Mouse (Mus musculus) limb, embryonic 10.5 days (tissue): ENCODE measurements around the gene Adamts7. TPM values are rescaled to one million over a fixed set of nuclear protein-coding genes. Genes with fewer than 3 reads are reported as not detected.

ENCODE experiments used
- DNase-seq: peaks from one replicate; pipeline ENCODE4 v3.0.0-alpha.2; 2017; ENCODE audit warnings: low spot score
- H3K27ac ChIP-seq: fragments of 300-500 bp; sonication (generic); 2 replicates; pipeline ENCODE4 v1.5.1; 2016; ENCODE audit warnings: mild to moderate bottlenecking
- H3K27me3 ChIP-seq: fragments of 300-500 bp; sonication (generic); 2 replicates; pipeline ENCODE4 v1.6.1; 2016; ENCODE audit warnings: low read depth, mild to moderate bottlenecking; ENCODE audit not compliant: poor library complexity, severe bottlenecking
- H3K36me3 ChIP-seq: fragments of 300-500 bp; sonication (generic); 2 replicates; pipeline ENCODE4 v1.6.1; 2016; ENCODE audit warnings: mild to moderate bottlenecking, moderate library complexity
- H3K4me1 ChIP-seq: fragments of 300-500 bp; sonication (generic); 2 replicates; pipeline ENCODE4 v1.6.1; 2016
- H3K4me3 ChIP-seq: fragments of 300-500 bp; sonication (generic); 2 replicates; pipeline ENCODE4 v1.5.1; 2016; ENCODE audit warnings: mild to moderate bottlenecking, moderate library complexity
- H3K9me3 ChIP-seq: fragments of 300-500 bp; sonication (generic); replicated peaks from 2 replicates; pipeline ENCODE4 v1.6.1; 2016; ENCODE audit warnings: mild to moderate bottlenecking
- WGBS: fragments of 180-500 bp; shearing (Covaris S2); methylation state at CpG from one replicate; pipeline ENCODE4 v1.1.7; 2016; 5-methylcytosine and 5-hydroxymethylcytosine counted together
- polyA plus RNA-seq: library from polyadenylated mRNA; unstranded; fragments of >200 nt; fragmentation: Nextera tagmentation; extraction: Ambion mirVana; gene quantifications from 2 replicates; pipeline ENCODE4 v1.2.1, GENCODE M21; 2016

Gene Adamts7
- 8.5 and 15.4 TPM in 2 replicates for polyA plus RNA-seq

DNA sequence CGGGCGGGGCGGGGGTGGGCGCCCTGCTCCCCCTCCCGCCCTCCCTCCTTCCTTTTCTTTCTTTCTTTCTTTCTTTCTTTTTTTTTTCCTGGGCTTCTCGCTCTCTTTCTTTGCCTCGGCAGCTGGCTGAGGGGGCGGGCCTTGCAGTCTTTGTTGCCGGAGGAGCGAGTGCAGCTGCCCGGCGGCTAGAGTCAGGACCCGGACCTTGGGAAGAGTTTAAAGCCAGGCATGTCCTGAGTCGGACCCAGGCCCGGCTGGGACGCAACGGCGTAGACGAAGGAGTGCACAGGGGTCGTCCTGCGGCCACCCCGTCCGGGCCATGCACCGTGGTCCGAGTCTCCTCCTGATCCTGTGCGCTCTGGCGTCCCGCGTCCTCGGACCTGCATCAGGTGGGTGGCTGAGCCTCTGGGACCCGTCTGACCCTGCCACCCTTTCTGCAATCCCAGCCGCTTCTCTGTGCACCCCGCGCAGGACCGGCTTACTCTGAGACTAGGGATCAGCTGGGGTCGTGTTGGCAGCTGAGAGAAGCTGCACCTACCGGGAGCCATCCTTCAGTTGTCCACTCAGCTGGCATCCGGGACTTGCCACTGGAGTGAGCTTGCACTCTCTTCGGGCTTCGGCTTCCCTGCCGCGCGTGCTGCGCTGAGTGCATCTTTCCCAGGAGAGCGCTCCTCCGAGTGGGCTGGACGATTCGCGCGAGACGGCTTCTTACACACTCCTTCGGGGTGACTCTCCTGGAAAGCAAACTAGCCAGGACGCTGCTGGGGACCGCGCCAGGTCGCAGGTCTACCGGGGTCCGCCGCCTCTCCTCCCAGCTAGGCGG lies at the start of gene Adamts7:
Adamts7 (plus strand) TSS at position 144 of the 823 bp plus-strand sequence.
- Histone ChIP-seq H3K27me3 (peaks cover 15% of the 10 kb centered on the region; the same call in 1 of the 2 replicates), H3K9me3 (no peaks in the 10 kb centered on the region), H3K36me3 (no peaks in the 10 kb centered on the region), H3K4me1 (peaks cover 19% of the 10 kb centered on the region), H3K4me3 (peak within 1 kb of the TSS; percentile 80), H3K27ac (peak within 1 kb of the TSS; percentile 91)
- WGBS = under 1% methylated on average over 56 of the region's 60 CpGs
- peak; percentile 78 for DNase-seq

DNA sequence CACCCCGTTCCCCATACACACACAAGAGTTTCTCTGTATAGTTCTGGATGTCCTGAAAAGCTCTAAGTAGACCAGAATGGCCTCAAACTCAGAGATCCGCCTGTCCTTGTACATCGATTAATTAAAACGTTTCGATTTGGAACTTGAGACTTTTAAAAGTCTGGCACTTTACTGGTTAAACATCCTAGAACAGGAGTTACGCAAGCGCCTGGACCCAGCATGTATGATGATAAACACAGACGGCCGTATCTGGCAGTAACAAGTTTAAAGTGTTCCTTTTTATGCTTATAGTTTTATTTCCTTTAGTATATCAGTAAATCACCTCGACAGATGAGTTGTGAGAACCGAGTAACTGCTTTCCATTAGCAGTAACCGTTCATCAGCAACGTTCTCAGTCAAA lies 49.7 kb upstream of the Adamts7 start:
- Histone ChIP-seq H3K27ac (peak overlapping the region; percentile 100), H3K36me3 (peaks cover 20% of the 10 kb centered on the region), H3K4me1 (peaks cover 12% of the 10 kb centered on the region), H3K4me3 (peak overlapping the region; percentile 95), H3K9me3 (no peaks in the 10 kb centered on the region), H3K27me3 (no peaks in the 10 kb centered on the region)
- no peak for DNase-seq
- 5% methylated on average over 13 of the region's 13 CpGs for WGBS

- no peaks in the 10 kb centered on the region for H3K27me3 ChIP-seq
- WGBS = under 1% methylated on average over 82 of the region's 82 CpGs
- H3K4me3 ChIP-seq = peak overlapping the region; percentile 95
- peaks cover 12% of the 10 kb centered on the region for H3K4me1 ChIP-seq
- H3K27ac ChIP-seq = peak overlapping the region; percentile 100
- DNase-seq = peak; percentile 88
- H3K9me3 ChIP-seq = no peaks in the 10 kb centered on the region
- peaks cover 13% of the 10 kb centered on the region for H3K36me3 ChIP-seq
Observed at GRCm38 (mm10) chr9:90113651-90114566, 49.0 kb upstream of the Adamts7 start.

DNA sequence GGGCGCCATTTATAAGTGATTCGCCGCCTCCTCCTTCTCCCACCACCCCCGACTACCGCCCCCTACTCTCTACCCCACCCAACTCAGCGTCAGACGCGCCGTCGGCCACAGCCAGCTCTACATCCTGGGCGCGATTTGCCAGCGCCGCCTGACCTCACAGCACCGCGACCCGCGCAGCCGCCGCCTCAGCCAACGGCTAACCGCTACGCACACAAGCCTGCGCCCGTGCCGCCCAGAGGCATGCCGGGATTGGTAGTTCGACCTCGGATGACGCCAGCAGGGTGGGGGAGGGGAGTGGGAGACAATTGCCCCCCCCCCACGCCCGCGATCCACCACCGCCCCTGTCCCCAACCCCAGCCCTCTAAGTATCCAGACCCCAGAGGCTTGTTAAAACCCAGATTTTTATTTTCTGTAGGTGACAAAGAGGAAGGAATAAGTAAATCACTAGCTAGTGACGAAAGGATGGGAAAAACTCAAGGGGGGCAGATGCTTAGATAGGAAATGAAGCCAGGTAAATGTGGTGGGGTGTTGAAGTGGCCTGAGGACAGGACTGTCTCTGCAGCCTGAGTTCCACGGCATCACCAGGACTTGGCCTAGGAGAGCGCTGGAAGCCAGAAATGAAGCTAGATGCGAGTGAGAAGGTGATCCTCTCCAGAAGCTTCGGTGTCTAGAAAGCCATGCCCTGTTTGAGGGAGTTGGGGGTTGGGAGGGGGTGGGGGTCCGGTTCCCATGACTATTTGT lies 48.1 kb upstream of the Adamts7 start, which contains the start of gene Morf4l1:
Morf4l1 (minus strand) TSS at position 208 of the 741 bp plus-strand sequence.
- H3K4me3 ChIP-seq = peak within 1 kb of the TSS; percentile 95
- no peaks in the 10 kb centered on the region for H3K9me3 ChIP-seq
- H3K36me3 ChIP-seq = peaks cover 5% of the 10 kb centered on the region
- H3K27ac ChIP-seq = peak within 1 kb of the TSS; percentile 100
- H3K4me1 ChIP-seq = peaks cover 12% of the 10 kb centered on the region
- peak; percentile 98 for DNase-seq
- 2% methylated on average over 40 of the region's 40 CpGs for WGBS
- H3K27me3 ChIP-seq = no peaks in the 10 kb centered on the region

DNA sequence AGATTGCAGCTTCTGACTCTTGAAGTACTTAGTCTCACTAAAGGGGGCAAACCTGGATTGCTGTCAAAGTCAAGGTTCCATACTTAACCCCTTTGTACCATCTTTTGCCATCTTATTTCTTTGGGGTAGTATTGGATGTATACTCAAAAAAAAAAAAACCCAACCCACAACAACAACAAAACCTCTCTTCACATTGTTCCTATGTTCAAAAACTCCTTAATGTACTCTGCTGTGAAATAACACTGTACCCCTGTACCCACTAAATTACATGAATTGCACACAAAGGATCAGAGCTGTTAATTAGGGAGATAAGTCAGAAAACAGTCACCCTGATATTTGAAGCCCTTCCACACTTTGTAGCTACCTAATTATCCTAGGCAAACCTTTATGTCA lies 47.6 kb upstream of the Adamts7 start:
- Histone ChIP-seq H3K4me1 (peaks cover 12% of the 10 kb centered on the region), H3K36me3 (no peaks in the 10 kb centered on the region), H3K9me3 (no peaks in the 10 kb centered on the region), H3K27ac (peak overlapping the region; percentile 100; the same call in 1 of the 2 replicates), H3K27me3 (no peaks in the 10 kb centered on the region), H3K4me3 (peak overlapping the region; percentile 95)
- DNase-seq = no peak

DNA sequence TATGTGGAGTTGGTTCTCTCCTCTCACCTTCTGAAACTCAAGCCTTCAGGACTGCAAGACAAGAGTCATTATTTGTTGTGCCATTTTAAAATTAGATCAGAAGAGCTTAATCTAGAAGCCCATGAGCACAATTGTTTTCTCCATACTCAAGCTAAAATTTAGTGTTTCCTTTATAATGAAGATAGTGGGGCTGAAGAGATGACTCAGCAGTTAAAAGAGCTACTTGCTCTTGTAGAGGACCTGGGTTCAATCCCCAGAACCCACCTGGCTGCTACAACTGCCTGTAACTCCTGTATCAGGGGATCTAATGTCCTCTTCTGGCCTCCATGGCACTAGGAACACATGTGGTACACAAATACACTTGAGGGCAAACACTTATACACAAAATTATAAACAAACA lies 45.6 kb upstream of the Adamts7 start:
- Histone ChIP-seq H3K4me3 (no peak overlapping the region), H3K36me3 (no peaks in the 10 kb centered on the region), H3K9me3 (no peaks in the 10 kb centered on the region), H3K27ac (no peak overlapping the region), H3K27me3 (no peaks in the 10 kb centered on the region), H3K4me1 (peaks cover 8% of the 10 kb centered on the region)
- no peak for DNase-seq

- Histone ChIP-seq H3K27ac (no peak overlapping the region), H3K9me3 (no peaks in the 10 kb centered on the region), H3K4me3 (no peak overlapping the region), H3K27me3 (no peaks in the 10 kb centered on the region), H3K4me1 (peaks cover 7% of the 10 kb centered on the region), H3K36me3 (no peaks in the 10 kb centered on the region)
- 85% methylated on average over 4 of the region's 4 CpGs for WGBS
- DNase-seq = no peak
Observed at GRCm38 (mm10) chr9:90122246-90122740, 40.6 kb upstream of the Adamts7 start.

- DNase-seq = no peak
- 36% methylated on average over 11 of the region's 11 CpGs for WGBS
- H3K27ac ChIP-seq = no peak overlapping the region
Observed at GRCm38 (mm10) chr9:90124156-90124872, 38.6 kb upstream of the Adamts7 start.

DNA sequence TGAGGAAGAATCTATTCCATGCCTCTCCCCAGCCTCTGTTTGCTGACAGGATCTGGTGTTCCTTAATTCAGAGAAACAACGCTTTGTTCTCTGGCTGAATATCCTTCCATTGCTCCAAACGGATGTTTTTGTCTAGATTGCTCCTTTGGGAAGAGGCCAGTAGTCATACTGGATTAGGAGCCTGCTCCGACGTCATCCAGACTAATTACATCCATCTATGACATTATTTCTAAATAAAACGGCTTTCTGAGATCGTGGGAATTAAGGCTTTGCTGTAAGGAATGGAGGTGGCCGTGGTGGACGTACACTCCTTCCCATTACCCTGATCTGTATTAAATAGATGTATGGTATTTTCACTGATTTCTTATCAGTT lies 38.0 kb upstream of the Adamts7 start:
- Histone ChIP-seq H3K27ac (no peak overlapping the region), H3K4me1 (peaks cover 7% of the 10 kb centered on the region), H3K36me3 (no peaks in the 10 kb centered on the region), H3K4me3 (no peak overlapping the region), H3K9me3 (no peaks in the 10 kb centered on the region), H3K27me3 (no peaks in the 10 kb centered on the region)
- WGBS = 52% methylated on average over 8 of the region's 8 CpGs
- no peak for DNase-seq

More at GRCm38 (mm10) chr9:90124156-90124872, 38.6 kb upstream of the Adamts7 start:
- Histone ChIP-seq H3K27me3 (no peaks in the 10 kb centered on the region), H3K36me3 (no peaks in the 10 kb centered on the region), H3K4me1 (peaks cover 7% of the 10 kb centered on the region), H3K4me3 (no peak overlapping the region), H3K9me3 (no peaks in the 10 kb centered on the region)

GRCm38 (mm10) chr9:90125416-90126099 lies 37.3 kb upstream of the Adamts7 start:
- no peak for DNase-seq
- no peaks in the 10 kb centered on the region for H3K9me3 ChIP-seq
- 17% methylated on average over 7 of the region's 7 CpGs for WGBS
- H3K36me3 ChIP-seq = no peaks in the 10 kb centered on the region
- no peak overlapping the region for H3K27ac ChIP-seq
- H3K4me1 ChIP-seq = peaks cover 7% of the 10 kb centered on the region
- H3K27me3 ChIP-seq = no peaks in the 10 kb centered on the region
- peak overlapping the region; percentile 41 for H3K4me3 ChIP-seq

DNA sequence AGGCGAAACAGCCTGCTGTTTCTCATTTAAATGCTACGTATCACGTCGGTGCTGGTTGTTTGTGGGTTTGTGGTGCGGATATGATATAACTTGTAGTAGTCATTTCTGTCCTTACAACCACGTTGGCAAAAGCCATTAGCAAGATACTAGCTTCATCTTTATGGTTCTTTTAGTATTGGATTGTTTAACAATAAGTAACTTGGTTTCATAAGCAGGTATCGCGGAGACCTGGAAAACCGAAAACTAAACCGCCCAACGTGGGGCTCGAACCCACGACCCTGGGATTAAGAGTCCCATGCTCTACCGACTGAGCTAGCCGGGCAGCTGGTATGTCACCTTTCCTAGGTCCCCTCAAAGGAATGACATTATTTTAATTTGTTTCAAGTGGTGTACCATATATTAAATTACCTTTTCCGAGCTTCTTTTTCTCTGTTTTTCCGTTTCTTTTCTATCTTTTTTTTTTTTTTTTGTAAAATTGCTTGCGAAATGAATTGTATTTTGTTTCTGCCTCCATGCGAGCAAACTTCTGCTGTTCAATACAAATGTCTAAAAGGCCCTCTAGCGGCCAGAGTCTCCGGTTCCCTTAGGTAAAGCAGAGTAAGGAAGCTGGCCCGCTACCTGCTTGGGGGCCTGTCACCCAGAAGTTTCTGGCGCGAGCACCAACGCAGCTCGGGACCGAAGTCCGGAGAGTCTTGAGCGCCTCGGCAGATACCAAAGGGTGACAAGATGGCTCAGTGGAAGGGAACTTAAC lies 36.4 kb upstream of the Adamts7 start:
- peak; percentile 75 for DNase-seq
- no peak overlapping the region for H3K27ac ChIP-seq
- peaks cover 7% of the 10 kb centered on the region for H3K4me1 ChIP-seq
- 1% methylated on average over 30 of the region's 30 CpGs for WGBS
- no peaks in the 10 kb centered on the region for H3K9me3 ChIP-seq
- peak overlapping the region; percentile 41 for H3K4me3 ChIP-seq
- no peaks in the 10 kb centered on the region for H3K36me3 ChIP-seq
- no peaks in the 10 kb centered on the region for H3K27me3 ChIP-seq
